Mouse (Mus musculus): ENCODE data around the gene Asb1. TPM values are rescaled to one million over a fixed set of nuclear protein-coding genes. Genes with fewer than 3 reads are reported as not detected.

The Asb1 gene
- polyA plus RNA-seq, 1 experiment from 2014 or later: 7.3 TPM

- no peaks in the 10 kb centered on the region for H3K27me3 ChIP-seq (ENCODE audit: poor library complexity, severe bottlenecking)
Measured at GRCm38 (mm10) chr1:91589738-91590137, 49.4 kb downstream of the Asb1 start.

GRCm38 (mm10) chr1:91595521-91596020, 55.2 kb downstream of the Asb1 start:
- DNase-seq (ENCODE audit: extremely low spot score, low spot score): no peak
- Histone ChIP-seq H3K4me1 (peaks cover 4% of the 10 kb centered on the region), H3K27ac (no peak overlapping the region), H3K27me3 (ENCODE audit: poor library complexity, severe bottlenecking) (no peaks in the 10 kb centered on the region), H3K36me3 (replicated peaks) (no peaks in the 10 kb centered on the region), H3K4me3 (no peak overlapping the region), H3K9me3 (no peaks in the 10 kb centered on the region)
- WGBS: 76% methylated on average over 9 of the region's 9 CpGs

More at GRCm38 (mm10) chr1:91589738-91590137, 49.4 kb downstream of the Asb1 start:
- Histone ChIP-seq H3K9me3 (no peaks in the 10 kb centered on the region), H3K27ac (no peak overlapping the region), H3K4me1 (no peaks in the 10 kb centered on the region), H3K4me3 (no peak overlapping the region), H3K36me3 (replicated peaks) (no peaks in the 10 kb centered on the region)
- no peak for DNase-seq (ENCODE audit: extremely low spot score, low spot score)
- 78% methylated on average over 6 of the region's 6 CpGs for WGBS

- whole genome bisulfite sequencing: 91% methylated on average over 5 of the region's 5 CpGs
- Histone ChIP-seq H3K27me3 (ENCODE audit: poor library complexity, severe bottlenecking) (no peaks in the 10 kb centered on the region), H3K36me3 (replicated peaks) (no peaks in the 10 kb centered on the region), H3K4me1 (peaks cover 18% of the 10 kb centered on the region), H3K4me3 (no peak overlapping the region), H3K9me3 (no peaks in the 10 kb centered on the region), H3K27ac (no peak overlapping the region)
- no peak for DNase-seq (ENCODE audit: extremely low spot score, low spot score)
Measured at GRCm38 (mm10) chr1:91597611-91598010, 57.3 kb downstream of the Asb1 start.

GRCm38 (mm10) chr1:91600671-91601361, 60.5 kb downstream of the Asb1 start:
- Histone ChIP-seq H3K9me3 (no peaks in the 10 kb centered on the region), H3K27me3 (ENCODE audit: poor library complexity, severe bottlenecking) (no peaks in the 10 kb centered on the region), H3K36me3 (replicated peaks) (no peaks in the 10 kb centered on the region), H3K4me3 (no peak overlapping the region), H3K27ac (peak overlapping the region; percentile 84), H3K4me1 (peaks cover 22% of the 10 kb centered on the region)
- WGBS: 25% methylated on average over 9 of the region's 9 CpGs
- DNase-seq (ENCODE audit: extremely low spot score, low spot score): peak; percentile 65

GRCm38 (mm10) chr1:91601362-91602096, 61.2 kb downstream of the Asb1 start:
- no peak overlapping the region for H3K4me3 ChIP-seq
- no peaks in the 10 kb centered on the region for H3K27me3 ChIP-seq (ENCODE audit: poor library complexity, severe bottlenecking)
- H3K27ac ChIP-seq: peak overlapping the region; percentile 84
- no peaks in the 10 kb centered on the region for H3K9me3 ChIP-seq
- DNase-seq (ENCODE audit: extremely low spot score, low spot score): no peak
- WGBS: 84% methylated on average over 2 of the region's 2 CpGs
- H3K4me1 ChIP-seq: peaks cover 28% of the 10 kb centered on the region
- H3K36me3 ChIP-seq (replicated peaks): no peaks in the 10 kb centered on the region

- Histone ChIP-seq H3K27me3 (ENCODE audit: poor library complexity, severe bottlenecking) (no peaks in the 10 kb centered on the region), H3K27ac (peak overlapping the region; percentile 30; the same call in 1 of the 2 replicates)
Measured at GRCm38 (mm10) chr1:91605632-91606031, 65.3 kb downstream of the Asb1 start.

GRCm38 (mm10) chr1:91606701-91607100, 66.4 kb downstream of the Asb1 start:
- no peak overlapping the region for H3K27ac ChIP-seq
- no peak for DNase-seq (ENCODE audit: extremely low spot score, low spot score)
- H3K27me3 ChIP-seq (ENCODE audit: poor library complexity, severe bottlenecking): no peaks in the 10 kb centered on the region
- H3K4me1 ChIP-seq: peaks cover 14% of the 10 kb centered on the region
- 95% methylated on average over 7 of the region's 7 CpGs for WGBS
- H3K9me3 ChIP-seq: no peaks in the 10 kb centered on the region
- no peak overlapping the region for H3K4me3 ChIP-seq
- H3K36me3 ChIP-seq (replicated peaks): no peaks in the 10 kb centered on the region

More at GRCm38 (mm10) chr1:91605632-91606031, 65.3 kb downstream of the Asb1 start:
- no peak for DNase-seq (ENCODE audit: extremely low spot score, low spot score)
- H3K4me1 ChIP-seq: peaks cover 23% of the 10 kb centered on the region
- no peaks in the 10 kb centered on the region for H3K36me3 ChIP-seq (replicated peaks)
- WGBS: 76% methylated on average over 14 of the region's 14 CpGs
- no peaks in the 10 kb centered on the region for H3K9me3 ChIP-seq
- H3K4me3 ChIP-seq: no peak overlapping the region

GRCm38 (mm10) chr1:91607141-91607540, 66.8 kb downstream of the Asb1 start:
- 81% methylated on average over 6 of the region's 6 CpGs for WGBS
- Histone ChIP-seq H3K4me1 (peaks cover 13% of the 10 kb centered on the region), H3K36me3 (replicated peaks) (no peaks in the 10 kb centered on the region), H3K27me3 (ENCODE audit: poor library complexity, severe bottlenecking) (no peaks in the 10 kb centered on the region), H3K4me3 (no peak overlapping the region), H3K27ac (no peak overlapping the region), H3K9me3 (no peaks in the 10 kb centered on the region)
- DNase-seq (ENCODE audit: extremely low spot score, low spot score): no peak

Other genes with a start within 250 kb of the Asb1 start
- 18.5 and 18.7 TPM in 2 replicates for gene Scly, start 242.2 kb upstream of the Asb1 start, polyA plus RNA-seq (2016; fragmentation: Nextera tagmentation; extraction: Ambion mirVana)
- gene Espnl, start 218.5 kb upstream of the Asb1 start, polyA plus RNA-seq (2016; fragmentation: Nextera tagmentation; extraction: Ambion mirVana): 0.04 TPM in 1 of 2 replicates, not detected in the other
- gene Klhl30, start 189.5 kb upstream of the Asb1 start, polyA plus RNA-seq (2016; fragmentation: Nextera tagmentation; extraction: Ambion mirVana): 0.11 and 0.14 TPM in 2 replicates
- gene Erfe, start 174.1 kb upstream of the Asb1 start, polyA plus RNA-seq (2016; fragmentation: Nextera tagmentation; extraction: Ambion mirVana): 1.1 and 1.6 TPM in 2 replicates
- gene Ilkap, start 141.7 kb upstream of the Asb1 start, polyA plus RNA-seq (2016; fragmentation: Nextera tagmentation; extraction: Ambion mirVana): 168 and 176 TPM in 2 replicates
- gene Hes6, start 126.5 kb upstream of the Asb1 start, polyA plus RNA-seq (2016; fragmentation: Nextera tagmentation; extraction: Ambion mirVana): 156 and 177 TPM in 2 replicates
- gene Per2, start 81.2 kb upstream of the Asb1 start, polyA plus RNA-seq (2016; fragmentation: Nextera tagmentation; extraction: Ambion mirVana): 1.3 and 1.6 TPM in 2 replicates
- 13.1 and 13.9 TPM in 2 replicates for gene Traf3ip1, start 45.9 kb upstream of the Asb1 start, polyA plus RNA-seq (2016; fragmentation: Nextera tagmentation; extraction: Ambion mirVana)

All from forebrain, embryonic 10.5 days (tissue).